Mouse (Mus musculus) small intestine, adult 2 months (tissue): Measurements from ENCODE around the gene Mmp9.

ENCODE experiments used
- CTCF ChIP-seq: fragments of 200-500 bp; IDR thresholded peaks from 2 replicates; pipeline ENCODE4 v1.5.1; 2012; ENCODE audit warnings: low read depth, mild to moderate bottlenecking, control low read depth, inconsistent platforms, low read length, moderate library complexity, mixed read lengths; ENCODE audit not compliant: insufficient replicate concordance, insufficient read length; ENCODE audit errors: extremely low read depth
- POLR2A ChIP-seq: fragments of 200-500 bp; IDR thresholded peaks from 2 replicates; pipeline ENCODE4 v1.6.1; 2012; ENCODE audit warnings: low read depth, mild to moderate bottlenecking, control low read depth, inconsistent platforms, low read length, moderate library complexity

DNA sequence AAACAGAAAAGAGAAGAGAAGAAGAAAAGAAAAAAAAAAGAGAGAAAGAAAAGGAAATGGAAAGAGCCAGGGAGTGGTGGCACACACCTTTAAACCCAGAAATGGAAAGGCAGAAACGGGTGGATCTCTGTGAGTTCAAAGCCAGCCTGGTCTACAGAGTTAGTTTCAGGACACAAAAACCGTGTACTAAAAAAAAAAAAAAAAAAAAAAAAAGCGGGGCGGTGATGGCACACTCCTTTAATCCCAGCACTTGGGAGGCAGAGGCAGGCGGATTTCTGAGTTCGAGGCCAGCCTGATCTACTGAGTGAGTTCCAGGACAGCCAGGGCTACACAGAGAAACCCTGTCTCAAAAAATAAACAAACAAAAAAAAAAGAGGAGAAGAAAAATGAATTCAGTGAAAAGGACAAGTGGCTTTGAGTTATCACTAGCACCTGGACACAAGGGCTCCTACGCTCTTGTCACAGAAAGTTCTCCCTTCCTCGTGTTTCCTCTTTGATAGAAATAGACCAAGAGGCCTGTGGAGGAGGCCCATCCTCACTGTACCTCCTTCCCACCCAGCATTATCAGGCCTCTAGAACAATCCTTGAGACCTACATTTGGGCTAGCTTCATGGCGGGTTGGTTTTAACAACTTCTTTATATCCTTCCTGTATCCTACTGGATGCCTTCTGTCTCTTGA, 27.7 kb upstream of the Mmp9 start:
- no peak for TF ChIP-seq CTCF
- TF ChIP-seq POLR2A, result no peak
